Mouse (Mus musculus): ENCODE measurements around the gene Elane. TPM values are rescaled to one million over a fixed set of nuclear protein-coding genes. Genes with fewer than 3 reads are reported as not detected.
"Not testable (repeated sequence)": the region's sequence is repeated elsewhere in the genome, so short reads cannot be mapped to it uniquely, and the experiment has no call there.

Elane gene
- polyA plus RNA-seq, 1 experiment from 2014 or later: not detected

GRCm38 (mm10) chr10:79890670-79891069, 4.6 kb downstream of the Elane start, which contains the start of gene Cfd:
TSS of gene Cfd (plus strand) at chr10:79890853.
- H3K9ac ChIP-seq: no peak within 1 kb of the TSS
- 43% methylated on average over 5 of the region's 5 CpGs for WGBS

GRCm38 (mm10) chr10:79892451-79893118, 6.5 kb downstream of the Elane start:
- H3K27ac ChIP-seq; H3K9ac ChIP-seq; H3K27me3 ChIP-seq; H3K4me1 ChIP-seq; H3K9me3 ChIP-seq (replicated peaks); H3K4me3 ChIP-seq; H3K4me2 ChIP-seq (replicated peaks): not testable (repeated sequence)
- peaks cover 35% of the 10 kb centered on the region for H3K36me3 ChIP-seq
- WGBS: 45% methylated on average over 22 of the region's 22 CpGs
- ATAC-seq (ENCODE audit: low FRiP score): peak; percentile 32; the same call in 1 of the 2 replicates

More at GRCm38 (mm10) chr10:79890670-79891069, 4.6 kb downstream of the Elane start, which contains the start of gene Cfd:
- Histone ChIP-seq H3K36me3 (peaks cover 17% of the 10 kb centered on the region), H3K4me3 (no peak within 1 kb of the TSS), H3K4me1 (no peaks in the 10 kb centered on the region), H3K27me3 (0 out of 2 replicates have a peak, but pooled peaks cover 4% of the 10 kb centered on the region), H3K27ac (no peak within 1 kb of the TSS), H3K4me2 (replicated peaks) (no peak within 1 kb of the TSS), H3K9me3 (replicated peaks) (no peaks in the 10 kb centered on the region)
- no peak for ATAC-seq (ENCODE audit: low FRiP score)

GRCm38 (mm10) chr10:79896306-79896705, 10.3 kb downstream of the Elane start:
- H3K4me3 ChIP-seq: no peak overlapping the region
- peaks cover 22% of the 10 kb centered on the region for H3K27me3 ChIP-seq
- H3K4me1 ChIP-seq: peaks cover 7% of the 10 kb centered on the region
- H3K9ac ChIP-seq: no peak overlapping the region
- ATAC-seq (ENCODE audit: low FRiP score): no peak
- no peak overlapping the region for H3K27ac ChIP-seq
- 85% methylated on average over 16 of the region's 16 CpGs for WGBS
- H3K9me3 ChIP-seq (replicated peaks): no peaks in the 10 kb centered on the region
- no peak overlapping the region for H3K4me2 ChIP-seq (replicated peaks)
- peaks cover 59% of the 10 kb centered on the region for H3K36me3 ChIP-seq

- Histone ChIP-seq H3K27ac (no peak overlapping the region), H3K4me1 (peaks cover 10% of the 10 kb centered on the region), H3K36me3 (peaks cover 59% of the 10 kb centered on the region), H3K9ac (no peak overlapping the region), H3K4me3 (no peak overlapping the region), H3K27me3 (peaks cover 22% of the 10 kb centered on the region), H3K4me2 (replicated peaks) (no peak overlapping the region), H3K9me3 (replicated peaks) (no peaks in the 10 kb centered on the region)
- 85% methylated on average over 13 of the region's 13 CpGs for WGBS
- ATAC-seq (ENCODE audit: low FRiP score): no peak
Observed at GRCm38 (mm10) chr10:79896814-79897213, 10.8 kb downstream of the Elane start.

- 51% methylated on average over 20 of the region's 20 CpGs for WGBS
- Histone ChIP-seq H3K4me3 (no peak overlapping the region), H3K9ac (no peak overlapping the region)
Observed at GRCm38 (mm10) chr10:79897316-79898245, 11.5 kb downstream of the Elane start.

GRCm38 (mm10) chr10:79900951-79901410, 14.9 kb downstream of the Elane start:
- no peaks in the 10 kb centered on the region for H3K9me3 ChIP-seq (replicated peaks)
- peaks cover 10% of the 10 kb centered on the region for H3K4me1 ChIP-seq
- peaks cover 73% of the 10 kb centered on the region for H3K36me3 ChIP-seq
- H3K4me2 ChIP-seq (replicated peaks): no peak overlapping the region
- H3K4me3 ChIP-seq: no peak overlapping the region
- peaks cover 34% of the 10 kb centered on the region for H3K27me3 ChIP-seq
- ATAC-seq (ENCODE audit: low FRiP score): peak; percentile 65
- no peak overlapping the region for H3K9ac ChIP-seq
- WGBS: 24% methylated on average over 2 of the region's 2 CpGs
- H3K27ac ChIP-seq: peak overlapping the region; percentile 36; the same call in 1 of the 2 replicates

More at GRCm38 (mm10) chr10:79897316-79898245, 11.5 kb downstream of the Elane start:
- H3K4me2 ChIP-seq (replicated peaks): no peak overlapping the region
- ATAC-seq (ENCODE audit: low FRiP score): no peak
- peaks cover 27% of the 10 kb centered on the region for H3K27me3 ChIP-seq
- H3K9me3 ChIP-seq (replicated peaks): no peaks in the 10 kb centered on the region
- no peak overlapping the region for H3K27ac ChIP-seq
- H3K4me1 ChIP-seq: peaks cover 10% of the 10 kb centered on the region
- H3K36me3 ChIP-seq: peaks cover 65% of the 10 kb centered on the region

GRCm38 (mm10) chr10:79906712-79907111, 20.7 kb downstream of the Elane start:
- H3K27me3 ChIP-seq: peaks cover 11% of the 10 kb centered on the region
- WGBS: 87% methylated on average over 9 of the region's 9 CpGs
- H3K9me3 ChIP-seq (replicated peaks): no peaks in the 10 kb centered on the region
- no peak for ATAC-seq (ENCODE audit: low FRiP score)
- H3K4me1 ChIP-seq: peaks cover 11% of the 10 kb centered on the region
- no peak overlapping the region for H3K27ac ChIP-seq
- no peak overlapping the region for H3K4me3 ChIP-seq
- no peak overlapping the region for H3K4me2 ChIP-seq (replicated peaks)
- no peak overlapping the region for H3K9ac ChIP-seq
- H3K36me3 ChIP-seq: peaks cover 59% of the 10 kb centered on the region

- Histone ChIP-seq H3K9me3 (replicated peaks) (no peaks in the 10 kb centered on the region), H3K27me3 (peaks cover 9% of the 10 kb centered on the region), H3K36me3 (peaks cover 62% of the 10 kb centered on the region), H3K9ac (0 out of 2 replicates have a peak overlapping the region, but pooled peaks have one; percentile 32), H3K4me2 (replicated peaks) (0 out of 2 replicates have a peak overlapping the region, but pooled peaks have one; percentile 46), H3K4me3 (peak overlapping the region; percentile 55; the same call in 1 of the 2 replicates), H3K27ac (no peak overlapping the region), H3K4me1 (peaks cover 11% of the 10 kb centered on the region)
- 94% methylated on average over 10 of the region's 10 CpGs for WGBS
- no peak for ATAC-seq (ENCODE audit: low FRiP score)
Observed at GRCm38 (mm10) chr10:79907415-79907814, 21.4 kb downstream of the Elane start.

GRCm38 (mm10) chr10:79908167-79909091, 22.4 kb downstream of the Elane start, which contains the start of gene Med16:
TSS of gene Med16 (minus strand) at chr10:79908923.
- H3K36me3 ChIP-seq: peaks cover 59% of the 10 kb centered on the region
- peak within 1 kb of the TSS; percentile 55 for H3K4me3 ChIP-seq
- 1% methylated on average over 52 of the region's 52 CpGs for whole genome bisulfite sequencing
- peak within 1 kb of the TSS; percentile 78 for H3K9ac ChIP-seq
- H3K4me2 ChIP-seq (replicated peaks): peak within 1 kb of the TSS; percentile 46
- peak; percentile 92 for ATAC-seq (ENCODE audit: low FRiP score)
- H3K9me3 ChIP-seq (replicated peaks): no peaks in the 10 kb centered on the region
- H3K4me1 ChIP-seq: peaks cover 11% of the 10 kb centered on the region
- H3K27me3 ChIP-seq: no peaks in the 10 kb centered on the region
- peak within 1 kb of the TSS; percentile 96 for H3K27ac ChIP-seq

- Histone ChIP-seq H3K27ac (peak overlapping the region; percentile 96), H3K4me2 (replicated peaks) (peak overlapping the region; percentile 46), H3K9me3 (replicated peaks) (no peaks in the 10 kb centered on the region), H3K4me3 (peak overlapping the region; percentile 55; the same call in 1 of the 2 replicates), H3K4me1 (peaks cover 13% of the 10 kb centered on the region), H3K36me3 (peaks cover 53% of the 10 kb centered on the region), H3K9ac (peak overlapping the region; percentile 27), H3K27me3 (no peaks in the 10 kb centered on the region)
- WGBS: 24% methylated on average over 14 of the region's 14 CpGs
- peak; percentile 54 for ATAC-seq (ENCODE audit: low FRiP score)
Observed at GRCm38 (mm10) chr10:79909092-79909922, 23.3 kb downstream of the Elane start.

All from hindbrain, embryonic 12.5 days (tissue).